Mouse (Mus musculus): Measurements from ENCODE around the gene Btbd16. TPM values are rescaled to one million over a fixed set of nuclear protein-coding genes. Genes with fewer than 3 reads are reported as not detected.

Gene Btbd16
- total and polyA plus RNA-seq, 3 experiments, result 0.20 TPM; not detected in 2

DNA sequence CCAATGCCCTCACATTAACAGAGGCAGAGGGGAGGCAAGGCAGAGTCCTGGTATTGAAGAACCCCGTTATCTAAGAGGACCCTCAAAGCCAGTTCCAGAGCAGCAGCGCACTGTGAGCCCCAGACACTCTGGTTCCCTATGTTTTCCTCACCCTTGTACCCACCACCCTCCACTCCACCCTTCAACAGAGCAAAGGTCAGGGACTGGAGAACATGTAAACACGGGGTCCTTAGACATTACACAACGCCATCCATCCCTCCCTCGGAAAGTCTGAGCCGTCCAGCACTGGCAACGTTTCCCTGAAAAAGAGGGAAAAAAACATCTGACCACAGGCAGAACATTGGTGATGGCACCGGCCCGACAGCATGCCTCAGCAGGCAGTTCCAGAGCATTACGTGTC, 25.5 kb downstream of the Btbd16 start:
- Histone ChIP-seq H3K9ac (ENCODE audit: low read depth, low read length) (no peak overlapping the region), H3K4me3 (no peak overlapping the region), H3K27ac (no peak overlapping the region), H3K36me3 (ENCODE audit: control insufficient read depth, insufficient read depth, low read length) (no peaks in the 10 kb centered on the region), H3K79me2 (replicated peaks; ENCODE audit: control insufficient read depth, insufficient read depth, low read length) (no peaks in the 10 kb centered on the region), H3K27me3 (ENCODE audit: control insufficient read depth, insufficient read depth, low read length) (no peaks in the 10 kb centered on the region), H3K4me1 (ENCODE audit: control insufficient read depth, insufficient read depth, low read length) (no peaks in the 10 kb centered on the region)
- DNase-seq, result no peak
- WGBS, result 81% methylated on average over 10 of the region's 10 CpGs
- intact Hi-C loops (cut with DNase I), result no loop called here
- TF ChIP-seq EP300 (IDR thresholded peaks at IDR 0.05; ENCODE audit: insufficient read depth, low read depth, low read length) (no peak), CTCF (IDR thresholded peaks at IDR 0.05) (no peak), POLR2A (IDR thresholded peaks at IDR 0.05; ENCODE audit: insufficient read depth, low read depth, low read length) (no peak)

DNA sequence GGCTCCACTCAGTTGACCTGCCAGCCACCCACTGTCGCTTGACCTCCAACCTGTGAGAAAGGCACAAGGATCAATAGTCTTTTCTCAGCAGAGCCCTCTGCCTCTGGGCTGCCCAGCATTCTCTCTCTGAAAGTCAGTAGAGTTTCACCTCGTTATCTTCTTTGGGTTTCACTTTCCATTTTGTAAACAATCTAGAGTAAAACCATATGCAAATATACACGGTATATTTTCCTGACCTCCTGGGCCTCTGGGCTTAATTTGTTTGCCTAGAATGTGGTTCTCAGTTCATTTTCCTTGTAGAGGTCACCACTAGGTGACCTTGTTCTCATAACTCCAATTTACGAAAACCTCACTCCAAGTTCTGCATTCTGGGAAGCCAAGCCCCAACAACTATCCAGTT, 26.8 kb downstream of the Btbd16 start:
- Histone ChIP-seq H3K27ac (no peak overlapping the region), H3K79me2 (replicated peaks; ENCODE audit: control insufficient read depth, insufficient read depth, low read length) (no peaks in the 10 kb centered on the region), H3K36me3 (ENCODE audit: control insufficient read depth, insufficient read depth, low read length) (no peaks in the 10 kb centered on the region), H3K4me3 (no peak overlapping the region), H3K9ac (ENCODE audit: low read depth, low read length) (no peak overlapping the region), H3K27me3 (ENCODE audit: control insufficient read depth, insufficient read depth, low read length) (no peaks in the 10 kb centered on the region), H3K4me1 (ENCODE audit: control insufficient read depth, insufficient read depth, low read length) (no peaks in the 10 kb centered on the region)
- DNase-seq, result no peak
- 70% methylated on average over 4 of the region's 4 CpGs for WGBS
- intact Hi-C loops (cut with DNase I), result no loop called here
- TF ChIP-seq EP300 (IDR thresholded peaks at IDR 0.05; ENCODE audit: insufficient read depth, low read depth, low read length), result no peak
- TF ChIP-seq CTCF (IDR thresholded peaks at IDR 0.05), result no peak
- TF ChIP-seq POLR2A (IDR thresholded peaks at IDR 0.05; ENCODE audit: insufficient read depth, low read depth, low read length), result no peak

DNA sequence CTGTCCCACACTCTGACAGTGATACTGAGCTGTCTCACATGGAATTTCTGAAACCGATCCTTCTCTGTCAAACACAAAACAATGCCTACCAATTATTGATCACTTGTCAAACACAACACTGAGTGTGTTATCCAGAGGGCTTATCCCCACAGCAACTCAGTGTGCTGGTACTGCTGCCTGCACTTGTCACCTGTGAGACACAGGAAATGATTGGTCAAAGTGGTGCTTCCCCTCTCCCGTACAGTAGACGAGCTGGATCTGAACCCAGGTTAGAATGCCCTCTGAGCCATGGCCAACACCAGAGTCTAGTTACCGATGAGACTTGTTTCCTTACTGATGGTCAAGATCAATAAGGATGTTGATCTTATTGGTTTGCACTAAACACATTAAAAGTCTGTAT, 27.9 kb downstream of the Btbd16 start:
- no peaks in the 10 kb centered on the region for H3K27me3 ChIP-seq (ENCODE audit: control insufficient read depth, insufficient read depth, low read length)
- H3K36me3 ChIP-seq (ENCODE audit: control insufficient read depth, insufficient read depth, low read length), result no peaks in the 10 kb centered on the region
- TF ChIP-seq CTCF (IDR thresholded peaks at IDR 0.05) (no peak), EP300 (IDR thresholded peaks at IDR 0.05; ENCODE audit: insufficient read depth, low read depth, low read length) (no peak), POLR2A (IDR thresholded peaks at IDR 0.05; ENCODE audit: insufficient read depth, low read depth, low read length) (no peak)
- intact Hi-C loops (cut with DNase I), result no loop called here
- no peak overlapping the region for H3K9ac ChIP-seq (ENCODE audit: low read depth, low read length)
- no peaks in the 10 kb centered on the region for H3K79me2 ChIP-seq (replicated peaks; ENCODE audit: control insufficient read depth, insufficient read depth, low read length)
- WGBS, result 86% methylated on average over 4 of the region's 4 CpGs
- H3K27ac ChIP-seq, result no peak overlapping the region
- no peak for DNase-seq
- H3K4me3 ChIP-seq, result no peak overlapping the region
- no peaks in the 10 kb centered on the region for H3K4me1 ChIP-seq (ENCODE audit: control insufficient read depth, insufficient read depth, low read length)

- DNase-seq, result no peak
- Histone ChIP-seq H3K79me2 (replicated peaks; ENCODE audit: control insufficient read depth, insufficient read depth, low read length) (no peaks in the 10 kb centered on the region), H3K4me1 (ENCODE audit: control insufficient read depth, insufficient read depth, low read length) (no peaks in the 10 kb centered on the region), H3K27me3 (ENCODE audit: control insufficient read depth, insufficient read depth, low read length) (no peaks in the 10 kb centered on the region), H3K27ac (no peak overlapping the region), H3K4me3 (no peak overlapping the region), H3K36me3 (ENCODE audit: control insufficient read depth, insufficient read depth, low read length) (no peaks in the 10 kb centered on the region), H3K9ac (ENCODE audit: low read depth, low read length) (no peak overlapping the region)
- 90% methylated on average over 8 of the region's 8 CpGs for WGBS
- no peak for TF ChIP-seq POLR2A (IDR thresholded peaks at IDR 0.05; ENCODE audit: insufficient read depth, low read depth, low read length)
- TF ChIP-seq CTCF (IDR thresholded peaks at IDR 0.05), result no peak
- no peak for TF ChIP-seq EP300 (IDR thresholded peaks at IDR 0.05; ENCODE audit: insufficient read depth, low read depth, low read length)
- intact Hi-C loops (cut with DNase I), result no loop called here
Observed at GRCm38 (mm10) chr7:130803251-130803825, 29.5 kb downstream of the Btbd16 start.

- no peak overlapping the region for H3K9ac ChIP-seq (ENCODE audit: low read depth, low read length)
- H3K27me3 ChIP-seq (ENCODE audit: control insufficient read depth, insufficient read depth, low read length), result no peaks in the 10 kb centered on the region
- H3K79me2 ChIP-seq (replicated peaks; ENCODE audit: control insufficient read depth, insufficient read depth, low read length), result no peaks in the 10 kb centered on the region
- H3K4me3 ChIP-seq, result no peak overlapping the region
- H3K27ac ChIP-seq, result no peak overlapping the region
- WGBS, result 67% methylated on average over 5 of the region's 5 CpGs
- intact Hi-C loops (cut with DNase I), result no loop called here
- no peaks in the 10 kb centered on the region for H3K36me3 ChIP-seq (ENCODE audit: control insufficient read depth, insufficient read depth, low read length)
- peak in 1 of 2 experiments; percentile 25 for DNase-seq
- H3K4me1 ChIP-seq (ENCODE audit: control insufficient read depth, insufficient read depth, low read length), result no peaks in the 10 kb centered on the region
- TF ChIP-seq CTCF (IDR thresholded peaks at IDR 0.05), result no peak
Observed at GRCm38 (mm10) chr7:130804991-130805390, 31.1 kb downstream of the Btbd16 start.

- no peak for TF ChIP-seq EP300 (IDR thresholded peaks at IDR 0.05; ENCODE audit: insufficient read depth, low read depth, low read length)
- no peak for TF ChIP-seq CTCF (IDR thresholded peaks at IDR 0.05)
- no peak for TF ChIP-seq POLR2A (IDR thresholded peaks at IDR 0.05; ENCODE audit: insufficient read depth, low read depth, low read length)
- no peak overlapping the region for H3K27ac ChIP-seq
- no peaks in the 10 kb centered on the region for H3K36me3 ChIP-seq (ENCODE audit: control insufficient read depth, insufficient read depth, low read length)
- no peaks in the 10 kb centered on the region for H3K79me2 ChIP-seq (replicated peaks; ENCODE audit: control insufficient read depth, insufficient read depth, low read length)
- 34% methylated on average over 8 of the region's 8 CpGs for WGBS
- H3K27me3 ChIP-seq (ENCODE audit: control insufficient read depth, insufficient read depth, low read length), result no peaks in the 10 kb centered on the region
- peak; percentile 40 to 56 for DNase-seq
- no peaks in the 10 kb centered on the region for H3K4me1 ChIP-seq (ENCODE audit: control insufficient read depth, insufficient read depth, low read length)
- no peak overlapping the region for H3K9ac ChIP-seq (ENCODE audit: low read depth, low read length)
- no peak overlapping the region for H3K4me3 ChIP-seq
- intact Hi-C loops (cut with DNase I), result no loop called here
Observed at GRCm38 (mm10) chr7:130807749-130808148, 33.9 kb downstream of the Btbd16 start.

Data from heart, adult 2 months (tissue).